Comparison of ENCODE assay signal across 16 mouse cellular contexts in the genomic region with DNA sequence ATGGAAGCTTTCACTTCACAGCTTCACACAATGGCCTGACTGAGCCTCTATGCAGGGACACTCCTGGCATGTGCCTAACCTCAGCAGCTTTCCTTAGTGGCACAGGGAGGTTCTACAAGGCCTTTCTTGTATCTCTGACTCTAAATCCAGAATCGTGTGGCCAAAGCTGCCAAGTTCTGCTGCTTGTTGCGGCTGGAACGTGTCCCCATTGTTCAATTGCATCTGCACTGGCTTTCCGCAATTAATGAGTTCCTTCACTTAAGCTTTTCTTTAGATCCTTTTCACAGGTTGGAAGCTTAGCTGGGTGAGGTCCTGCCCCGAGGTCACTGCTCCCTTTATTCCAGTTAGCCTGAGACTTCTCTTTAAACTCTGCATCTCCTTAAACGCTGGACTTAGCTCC. TPM values are rescaled to one million over a fixed set of nuclear protein-coding genes. Genes with fewer than 3 reads are reported as not detected.
"Had no signal": no experiment of that assay in that cellular context is flagged by ENCODE, and none has a peak within 500 bp of the region (broad histone marks: within the 10 kb centered on the region; RNA-seq: fewer than 3 reads in every experiment).

No protein-coding gene starts in this region.

- H3K36me3 ChIP-seq: midbrain, embryonic 10.5 days; midbrain, embryonic 12.5 days; neural tube, embryonic 13.5 days; neural tube, embryonic 15.5 days had no signal

- DNase-seq: lung, adult 18-20 months; lung, embryonic 14.5 days; lung, postnatal 10 days; lung, postnatal 4 days; midbrain, embryonic 14.5 days; retina, postnatal 1 day; right cerebral cortex, adult 18-20 months; thymus, adult 18-20 months; thymus, postnatal 25 days; thymus, postnatal 4 days had no signal

- H3K9me3 ChIP-seq: midbrain, embryonic 10.5 days; midbrain, embryonic 12.5 days; neural tube, embryonic 13.5 days; neural tube, embryonic 15.5 days had no signal

- H3K4me3 ChIP-seq: midbrain, embryonic 10.5 days; midbrain, embryonic 12.5 days; myocyte; neural tube, embryonic 13.5 days; neural tube, embryonic 15.5 days had no signal

- H3K4me1 ChIP-seq: midbrain, embryonic 12.5 days; neural tube, embryonic 13.5 days; neural tube, embryonic 15.5 days had no signal

- H3K27me3 ChIP-seq: neural tube, embryonic 13.5 days; neural tube, embryonic 15.5 days had no signal

RNA-seq across cellular contexts. Expression of gene Ttc25, which starts 11.5 kb away (rescaled TPM):
- total RNA-seq: megakaryocyte-erythroid progenitor cell, adult 5-6 weeks had no signal
